Mouse (Mus musculus) liver, embryonic 12.5 days (tissue): ENCODE results near the gene H2-K1. TPM values are rescaled to one million over a fixed set of nuclear protein-coding genes. Genes with fewer than 3 reads are reported as not detected.

Source experiments
- ATAC-seq: fragments of 200-750 bp; cut with Nextera tagmentation; 2 replicates; pipeline ENCODE4 v1.8.0; 2017; ENCODE audit warnings: moderate number of reproducible peaks, mild to moderate bottlenecking, moderate library complexity
- H3K27ac ChIP-seq: fragments of 300-500 bp; sonication (generic); 2 replicates; pipeline ENCODE4 v1.5.1; 2016; ENCODE audit warnings: mild to moderate bottlenecking
- H3K27me3 ChIP-seq: fragments of 300-500 bp; sonication (generic); replicated peaks from 2 replicates; pipeline ENCODE4 v1.6.1; 2016; ENCODE audit warnings: mild to moderate bottlenecking, moderate library complexity
- H3K36me3 ChIP-seq: fragments of 300-500 bp; sonication (generic); 2 replicates; pipeline ENCODE4 v1.6.1; 2016; ENCODE audit warnings: mild to moderate bottlenecking, moderate library complexity
- H3K4me1 ChIP-seq: fragments of 300-500 bp; sonication (generic); 2 replicates; pipeline ENCODE4 v1.6.1; 2016
- H3K4me2 ChIP-seq: fragments of 300-500 bp; sonication (generic); 2 replicates; pipeline ENCODE4 v1.6.1; 2016; ENCODE audit warnings: mild to moderate bottlenecking, moderate library complexity
- H3K4me3 ChIP-seq: fragments of 300-500 bp; sonication (generic); 2 replicates; pipeline ENCODE4 v1.5.1; 2016; ENCODE audit warnings: mild to moderate bottlenecking, moderate library complexity
- H3K9ac ChIP-seq: fragments of 300-500 bp; sonication (generic); 2 replicates; pipeline ENCODE4 v1.6.1; 2016; ENCODE audit warnings: mild to moderate bottlenecking, moderate library complexity
- H3K9me3 ChIP-seq: fragments of 300-500 bp; sonication (generic); replicated peaks from 2 replicates; pipeline ENCODE4 v1.6.1; 2016; ENCODE audit warnings: mild to moderate bottlenecking, moderate library complexity
- WGBS: fragments of 180-500 bp; shearing (Covaris S2); methylation state at CpG from one replicate; pipeline ENCODE4 v1.1.7; 2016; ENCODE audit not compliant: insufficient replicate concordance; 5-methylcytosine and 5-hydroxymethylcytosine counted together
- polyA plus RNA-seq: library from polyadenylated mRNA; unstranded; fragments of >200 nt; fragmentation: Nextera tagmentation; extraction: Ambion mirVana; gene quantifications from 2 replicates; pipeline ENCODE4 v1.2.1, GENCODE M21; 2016

H2-K1 gene
- polyA plus RNA-seq: 82.1 and 83.5 TPM in 2 replicates

DNA sequence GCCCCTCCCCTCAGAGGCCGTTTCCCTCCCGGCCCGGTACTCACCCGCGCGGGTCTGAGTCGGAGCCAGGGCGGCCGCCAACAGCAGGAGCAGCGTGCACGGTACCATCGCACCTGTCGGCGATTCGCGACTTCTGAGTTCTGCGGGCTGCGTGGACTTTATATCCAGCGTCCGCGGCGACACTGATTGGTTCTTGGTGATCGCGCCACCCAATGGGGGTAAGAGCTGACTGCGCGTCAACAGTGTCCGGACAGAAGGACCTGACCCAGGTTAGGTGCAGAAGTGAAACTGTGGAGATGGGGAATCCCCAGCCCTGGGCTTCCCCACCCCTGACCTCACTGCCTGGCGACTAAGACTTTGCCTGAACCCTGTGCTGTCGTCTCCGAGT lies at the start of gene H2-K1:
H2-K1 (minus strand) TSS at position 198 of the 388 bp plus-strand sequence.
- H3K9me3 ChIP-seq: no peaks in the 10 kb centered on the region
- WGBS: 0% methylated on average over 27 of the region's 30 CpGs
- peaks cover 38% of the 10 kb centered on the region for H3K27me3 ChIP-seq
- H3K9ac ChIP-seq: peak within 1 kb of the TSS; percentile 72
- ATAC-seq: peak; percentile 81
- H3K4me2 ChIP-seq: peak within 1 kb of the TSS; percentile 94
- no peaks in the 10 kb centered on the region for H3K36me3 ChIP-seq
- H3K4me1 ChIP-seq: peaks cover 22% of the 10 kb centered on the region
- no peak within 1 kb of the TSS for H3K27ac ChIP-seq
- H3K4me3 ChIP-seq: peak within 1 kb of the TSS; percentile 65

DNA sequence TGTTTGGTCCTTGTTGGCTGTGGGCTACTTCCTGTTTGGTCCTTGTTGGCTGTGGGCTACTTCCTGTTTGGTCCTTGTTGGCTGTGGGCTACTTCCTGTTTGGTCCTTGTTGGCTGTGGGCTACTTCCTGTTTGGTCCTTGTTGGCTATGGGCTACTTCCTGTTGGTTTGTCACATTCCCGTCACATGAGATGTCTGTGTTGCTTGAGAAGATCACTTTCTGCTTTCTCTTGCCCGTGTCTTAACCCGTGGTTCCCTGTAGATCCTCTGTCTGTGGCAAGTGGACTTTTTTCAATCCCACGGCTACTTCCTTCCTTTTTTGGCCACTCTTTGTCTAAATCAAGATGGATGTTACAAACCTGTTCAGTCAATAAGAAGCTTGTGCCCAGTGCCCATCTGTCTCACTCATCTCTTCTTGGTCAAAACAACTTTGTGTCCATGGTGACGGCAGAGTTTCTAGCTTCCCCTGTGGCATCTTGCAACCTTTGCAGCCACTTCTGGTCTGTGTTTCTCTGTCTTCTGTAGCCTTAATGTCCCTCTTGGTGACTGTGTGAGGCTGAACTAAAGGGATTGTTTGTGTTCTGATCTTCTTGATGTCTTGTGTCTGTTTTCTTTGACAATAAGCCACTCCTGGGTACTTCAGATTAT lies 47.4 kb upstream of the H2-K1 start:
- 47% methylated on average over 5 of the region's 5 CpGs for WGBS
- no peak for ATAC-seq
- 0 out of 2 replicates have a peak overlapping the region, but pooled peaks have one; percentile 5 for H3K27ac ChIP-seq
- no peaks in the 10 kb centered on the region for H3K36me3 ChIP-seq
- H3K4me2 ChIP-seq: no peak overlapping the region
- H3K9me3 ChIP-seq: 0 out of 2 replicates have a peak, but pooled peaks cover 7% of the 10 kb centered on the region
- H3K4me3 ChIP-seq: no peak overlapping the region
- H3K4me1 ChIP-seq: no peaks in the 10 kb centered on the region
- no peak overlapping the region for H3K9ac ChIP-seq
- peaks cover 4% of the 10 kb centered on the region for H3K27me3 ChIP-seq

DNA sequence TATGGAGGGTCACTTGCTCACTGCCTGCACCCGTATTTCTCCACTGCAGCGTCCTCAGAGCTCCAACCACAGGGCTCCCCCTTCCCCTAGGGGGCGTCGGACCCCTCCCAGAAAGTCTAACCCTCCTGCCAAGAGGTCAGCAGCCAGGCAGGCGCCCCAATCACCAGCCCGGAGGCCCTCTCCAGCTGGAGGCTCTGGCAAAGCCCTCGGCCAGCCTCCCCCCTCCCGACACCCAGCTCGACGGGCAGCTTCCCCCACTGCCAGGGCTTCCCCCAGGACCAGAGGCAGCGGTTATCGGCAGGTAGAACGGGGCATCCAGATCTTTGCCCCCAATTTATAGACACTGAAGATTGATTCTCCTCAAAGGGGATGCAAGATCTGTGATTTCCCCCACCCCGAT lies 45.8 kb upstream of the H2-K1 start:
- no peak overlapping the region for H3K4me2 ChIP-seq
- no peak for ATAC-seq
- H3K4me1 ChIP-seq: no peaks in the 10 kb centered on the region
- H3K9ac ChIP-seq: no peak overlapping the region
- WGBS: 68% methylated on average over 14 of the region's 14 CpGs
- H3K27me3 ChIP-seq: peaks cover 20% of the 10 kb centered on the region
- 0 out of 2 replicates have a peak, but pooled peaks cover 7% of the 10 kb centered on the region for H3K9me3 ChIP-seq
- no peak overlapping the region for H3K27ac ChIP-seq
- H3K4me3 ChIP-seq: no peak overlapping the region
- H3K36me3 ChIP-seq: no peaks in the 10 kb centered on the region

DNA sequence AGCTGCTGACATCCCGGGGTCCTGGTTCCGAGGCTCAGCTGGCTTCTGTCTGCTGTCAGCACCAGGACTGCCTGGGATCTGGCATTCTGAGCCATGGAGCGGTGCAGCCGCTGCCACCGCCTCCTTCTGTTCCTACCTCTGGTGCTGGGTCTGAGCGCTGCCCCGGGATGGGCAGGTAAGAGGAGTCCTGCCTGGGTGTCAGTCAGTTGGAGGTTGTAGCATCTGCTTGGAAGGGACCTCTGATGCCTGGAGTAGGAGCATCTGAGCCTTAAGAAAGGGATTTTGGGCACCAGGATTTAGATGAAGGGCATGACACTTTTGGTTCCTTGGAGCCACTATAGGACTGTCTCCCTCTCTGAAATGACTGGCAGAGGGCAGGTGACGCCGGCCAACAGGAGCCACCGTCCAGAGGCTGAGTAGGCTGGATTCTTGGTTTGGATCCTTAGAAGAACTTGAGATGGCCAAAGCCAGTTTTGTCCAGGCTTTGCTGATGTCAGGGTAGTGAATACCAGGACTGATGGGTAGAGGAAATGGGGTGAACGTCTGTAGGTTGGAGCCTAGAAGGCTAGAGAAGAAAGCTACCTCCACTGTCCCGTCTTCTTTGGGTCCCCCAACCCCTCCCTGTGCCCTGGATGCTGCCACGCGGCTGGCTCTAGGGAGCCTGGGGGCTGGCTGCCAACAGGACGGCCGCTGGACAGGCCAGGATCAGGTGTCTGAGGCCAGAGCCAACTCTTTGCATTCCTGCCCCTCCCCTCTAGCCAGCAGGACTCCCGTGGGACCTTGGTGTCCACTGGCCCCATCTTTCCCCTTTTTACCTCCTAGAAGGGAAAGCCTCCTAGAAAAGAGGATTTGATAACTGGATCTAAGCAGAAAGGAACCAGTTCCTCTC lies 39.7 kb upstream of the H2-K1 start:
- Histone ChIP-seq H3K4me3 (no peak overlapping the region), H3K4me1 (peaks cover 26% of the 10 kb centered on the region), H3K9me3 (no peaks in the 10 kb centered on the region), H3K9ac (no peak overlapping the region), H3K27ac (no peak overlapping the region), H3K36me3 (peaks cover 35% of the 10 kb centered on the region), H3K4me2 (peak overlapping the region; percentile 51; the same call in 1 of the 2 replicates), H3K27me3 (peaks cover 54% of the 10 kb centered on the region)
- WGBS: 32% methylated on average over 17 of the region's 17 CpGs
- ATAC-seq: no peak

DNA sequence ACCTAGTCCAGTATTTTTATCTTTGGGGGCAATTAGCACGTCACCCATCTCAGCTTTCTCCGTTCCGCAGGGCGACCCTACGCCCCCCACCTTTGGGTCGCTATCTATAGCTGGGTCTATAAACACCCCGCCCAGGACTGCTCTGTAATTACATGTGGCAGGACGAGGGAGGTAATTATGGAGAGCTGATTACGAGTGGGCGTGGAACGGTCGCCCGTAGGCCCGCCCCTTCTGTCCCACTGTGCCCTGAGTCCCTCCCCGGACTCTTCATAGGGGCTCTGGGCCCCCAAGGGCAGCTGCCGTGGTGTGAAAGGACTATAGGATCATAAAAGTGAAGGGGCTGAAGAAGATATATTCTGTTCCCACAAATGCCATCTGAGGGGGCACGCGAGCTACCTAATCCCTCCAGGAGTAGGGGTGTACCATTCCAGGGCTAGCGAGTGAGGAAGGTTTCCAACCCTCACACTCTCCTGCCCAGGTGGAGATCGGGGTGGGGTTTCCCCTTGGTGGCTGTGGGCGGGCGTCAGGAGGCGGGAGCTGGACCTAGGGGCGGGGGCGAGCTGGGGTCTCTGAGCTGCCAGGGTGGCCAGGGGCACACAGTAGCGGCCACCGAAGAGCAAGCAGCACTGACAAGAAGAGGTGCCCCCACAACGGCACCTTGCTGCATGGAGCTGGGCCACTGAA lies 38.9 kb upstream of the H2-K1 start, which contains the start of gene Col11a2:
Col11a2 (plus strand) TSS at position 560 of the 684 bp plus-strand sequence.
- Histone ChIP-seq H3K9me3 (no peaks in the 10 kb centered on the region), H3K27ac (no peak within 1 kb of the TSS), H3K36me3 (peaks cover 43% of the 10 kb centered on the region), H3K4me1 (peaks cover 27% of the 10 kb centered on the region), H3K4me2 (peak within 1 kb of the TSS; percentile 51), H3K9ac (no peak within 1 kb of the TSS), H3K27me3 (peaks cover 54% of the 10 kb centered on the region), H3K4me3 (peak within 1 kb of the TSS; percentile 14)
- 15% methylated on average over 28 of the region's 28 CpGs for WGBS
- ATAC-seq: peak; percentile 28; the same call in 1 of the 2 replicates

DNA sequence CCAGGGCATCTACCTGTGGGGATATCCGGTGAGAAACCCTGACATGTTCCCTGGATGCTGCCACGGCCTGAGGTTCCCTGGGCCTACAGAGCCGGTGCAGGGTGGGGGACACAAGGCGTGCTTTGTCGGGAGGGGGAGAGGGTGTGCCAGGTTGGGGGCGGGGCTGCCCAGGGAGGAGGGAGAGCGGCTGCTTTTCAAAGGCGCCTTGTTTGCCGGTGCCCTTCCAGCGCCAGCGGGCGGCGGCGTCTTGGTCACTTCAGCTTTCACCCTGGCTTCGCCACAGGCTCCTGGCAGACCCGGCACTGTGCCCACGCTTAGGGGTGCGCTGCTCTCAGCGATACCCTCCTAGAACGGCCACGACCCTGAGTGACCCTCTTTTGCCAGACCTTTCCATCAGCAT lies 38.3 kb upstream of the H2-K1 start:
- peaks cover 33% of the 10 kb centered on the region for H3K4me1 ChIP-seq
- no peaks in the 10 kb centered on the region for H3K9me3 ChIP-seq
- peaks cover 54% of the 10 kb centered on the region for H3K27me3 ChIP-seq
- H3K4me2 ChIP-seq: peak overlapping the region; percentile 51
- H3K36me3 ChIP-seq: peaks cover 49% of the 10 kb centered on the region
- no peak overlapping the region for H3K9ac ChIP-seq
- H3K27ac ChIP-seq: no peak overlapping the region
- 25% methylated on average over 21 of the region's 21 CpGs for WGBS
- peak overlapping the region; percentile 14 for H3K4me3 ChIP-seq
- ATAC-seq: no peak

DNA sequence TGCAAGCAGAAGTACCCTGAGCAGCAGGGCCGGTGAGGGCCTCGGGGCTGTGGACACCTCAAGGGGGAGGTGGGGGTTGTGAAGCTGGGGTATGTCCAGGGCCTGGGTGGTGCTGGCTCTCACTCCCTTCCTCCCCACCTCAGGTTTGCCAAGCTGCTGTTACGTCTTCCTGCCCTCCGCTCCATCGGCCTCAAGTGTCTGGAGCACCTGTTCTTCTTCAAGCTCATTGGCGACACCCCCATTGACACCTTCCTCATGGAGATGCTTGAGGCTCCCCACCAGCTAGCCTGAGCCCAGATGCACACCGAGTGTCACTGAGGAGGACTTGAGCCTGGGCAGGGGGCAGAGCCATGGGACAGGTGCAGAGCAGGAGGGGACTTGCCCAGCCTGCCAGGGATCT lies 37.1 kb upstream of the H2-K1 start:
- Histone ChIP-seq H3K27me3 (peaks cover 47% of the 10 kb centered on the region), H3K4me1 (peaks cover 45% of the 10 kb centered on the region), H3K9me3 (no peaks in the 10 kb centered on the region), H3K27ac (no peak overlapping the region), H3K4me3 (no peak overlapping the region), H3K9ac (no peak overlapping the region), H3K4me2 (no peak overlapping the region), H3K36me3 (peaks cover 52% of the 10 kb centered on the region)
- ATAC-seq: no peak
- WGBS: 82% methylated on average over 7 of the region's 7 CpGs

DNA sequence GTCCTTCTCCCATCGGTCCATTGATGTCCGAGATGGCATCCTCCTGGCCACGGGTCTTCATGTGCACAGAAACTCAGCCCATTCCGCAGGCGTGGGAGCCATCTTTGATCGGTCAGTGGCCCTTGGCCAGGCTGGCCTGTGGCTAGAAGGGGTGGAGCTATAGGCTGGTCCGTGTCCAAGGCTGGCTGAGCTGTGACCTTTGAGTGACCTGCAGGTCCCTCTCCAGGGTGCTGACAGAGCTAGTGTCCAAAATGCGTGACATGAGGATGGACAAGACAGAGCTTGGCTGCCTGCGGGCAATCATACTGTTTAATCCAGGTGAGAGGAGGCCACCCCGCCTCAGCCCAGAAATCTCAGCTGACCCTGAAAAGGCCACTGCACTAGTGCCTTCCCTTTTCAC lies 36.5 kb upstream of the H2-K1 start:
- H3K9ac ChIP-seq: no peak overlapping the region
- H3K27me3 ChIP-seq: peaks cover 41% of the 10 kb centered on the region
- peaks cover 52% of the 10 kb centered on the region for H3K36me3 ChIP-seq
- no peak overlapping the region for H3K4me2 ChIP-seq
- H3K4me3 ChIP-seq: no peak overlapping the region
- H3K4me1 ChIP-seq: peaks cover 45% of the 10 kb centered on the region
- H3K27ac ChIP-seq: no peak overlapping the region
- no peaks in the 10 kb centered on the region for H3K9me3 ChIP-seq
- ATAC-seq: no peak
- 82% methylated on average over 10 of the region's 10 CpGs for WGBS

DNA sequence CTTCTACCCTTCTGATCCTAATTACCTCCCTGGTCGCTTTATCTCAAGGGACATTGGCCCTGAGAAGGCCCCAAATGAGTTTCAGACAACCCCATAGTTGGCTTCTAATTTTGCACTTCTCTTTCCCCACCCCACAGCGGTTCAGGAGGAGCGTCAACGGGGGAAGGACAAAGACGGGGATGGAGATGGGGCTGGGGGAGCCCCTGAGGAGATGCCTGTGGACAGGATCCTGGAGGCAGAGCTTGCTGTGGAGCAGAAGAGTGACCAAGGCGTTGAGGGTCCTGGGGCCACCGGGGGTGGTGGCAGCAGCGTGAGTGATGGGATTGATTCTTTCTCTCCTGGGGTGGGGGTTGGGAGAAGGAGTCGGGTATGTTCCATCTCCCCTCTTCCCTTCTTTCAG lies 35.4 kb upstream of the H2-K1 start:
- peaks cover 30% of the 10 kb centered on the region for H3K27me3 ChIP-seq
- no peak overlapping the region for H3K27ac ChIP-seq
- no peak for ATAC-seq
- 79% methylated on average over 9 of the region's 9 CpGs for WGBS
- no peak overlapping the region for H3K9ac ChIP-seq
- peaks cover 52% of the 10 kb centered on the region for H3K36me3 ChIP-seq
- H3K4me3 ChIP-seq: no peak overlapping the region
- H3K4me2 ChIP-seq: no peak overlapping the region
- no peaks in the 10 kb centered on the region for H3K9me3 ChIP-seq
- H3K4me1 ChIP-seq: peaks cover 50% of the 10 kb centered on the region

DNA sequence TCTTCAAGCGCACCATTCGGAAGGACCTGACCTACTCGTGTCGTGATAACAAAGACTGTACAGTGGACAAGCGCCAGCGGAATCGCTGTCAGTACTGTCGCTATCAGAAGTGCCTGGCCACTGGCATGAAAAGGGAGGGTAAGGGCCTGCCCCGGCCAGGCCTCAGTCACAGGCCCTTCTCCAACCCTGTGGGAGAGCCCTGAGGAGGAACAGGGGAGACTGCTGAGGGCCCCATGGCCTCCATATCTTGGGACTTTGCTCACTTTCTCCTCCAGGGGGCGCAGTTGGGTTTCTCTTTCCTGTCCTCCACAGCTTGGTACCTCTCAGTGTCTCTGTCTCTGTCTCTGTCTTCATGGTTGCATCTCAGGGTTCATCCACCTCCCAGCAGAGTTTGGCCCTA lies 33.9 kb upstream of the H2-K1 start:
- no peak for ATAC-seq
- Histone ChIP-seq H3K27ac (no peak overlapping the region), H3K27me3 (peaks cover 15% of the 10 kb centered on the region), H3K4me2 (peak overlapping the region; percentile 88; the same call in 1 of the 2 replicates), H3K36me3 (peaks cover 67% of the 10 kb centered on the region), H3K4me3 (no peak overlapping the region), H3K4me1 (peaks cover 60% of the 10 kb centered on the region), H3K9ac (no peak overlapping the region), H3K9me3 (no peaks in the 10 kb centered on the region)
- 69% methylated on average over 10 of the region's 10 CpGs for WGBS

DNA sequence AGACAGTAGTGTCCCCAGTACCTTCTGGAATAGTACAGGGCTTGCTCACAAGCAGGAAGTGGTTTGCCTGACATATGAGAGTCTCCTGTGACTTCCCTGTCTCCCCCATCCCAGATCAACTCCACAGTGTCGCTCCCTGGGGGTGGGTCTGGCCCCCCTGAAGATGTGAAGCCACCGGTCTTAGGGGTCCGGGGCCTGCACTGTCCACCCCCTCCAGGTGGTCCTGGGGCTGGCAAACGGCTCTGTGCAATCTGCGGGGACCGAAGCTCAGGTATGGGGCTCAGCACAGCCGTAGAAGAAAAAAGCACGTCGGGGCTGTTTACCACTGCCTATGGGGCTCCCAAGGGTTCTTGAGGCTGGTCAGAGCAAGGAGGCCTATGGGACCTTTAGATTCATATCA lies 33.3 kb upstream of the H2-K1 start:
- peak overlapping the region; percentile 90 for H3K4me3 ChIP-seq
- H3K4me1 ChIP-seq: peaks cover 60% of the 10 kb centered on the region
- H3K4me2 ChIP-seq: peak overlapping the region; percentile 88
- ATAC-seq: no peak
- no peaks in the 10 kb centered on the region for H3K9me3 ChIP-seq
- 78% methylated on average over 9 of the region's 9 CpGs for WGBS
- H3K27ac ChIP-seq: peak overlapping the region; percentile 92
- H3K9ac ChIP-seq: peak overlapping the region; percentile 97
- peaks cover 9% of the 10 kb centered on the region for H3K27me3 ChIP-seq
- H3K36me3 ChIP-seq: peaks cover 73% of the 10 kb centered on the region
